Mouse (Mus musculus): ENCODE data around the gene Gm572. TPM values are rescaled to one million over a fixed set of nuclear protein-coding genes. Genes with fewer than 3 reads are reported as not detected.

Gm572 gene
- total and polyA plus RNA-seq, 3 experiments, result not detected

DNA sequence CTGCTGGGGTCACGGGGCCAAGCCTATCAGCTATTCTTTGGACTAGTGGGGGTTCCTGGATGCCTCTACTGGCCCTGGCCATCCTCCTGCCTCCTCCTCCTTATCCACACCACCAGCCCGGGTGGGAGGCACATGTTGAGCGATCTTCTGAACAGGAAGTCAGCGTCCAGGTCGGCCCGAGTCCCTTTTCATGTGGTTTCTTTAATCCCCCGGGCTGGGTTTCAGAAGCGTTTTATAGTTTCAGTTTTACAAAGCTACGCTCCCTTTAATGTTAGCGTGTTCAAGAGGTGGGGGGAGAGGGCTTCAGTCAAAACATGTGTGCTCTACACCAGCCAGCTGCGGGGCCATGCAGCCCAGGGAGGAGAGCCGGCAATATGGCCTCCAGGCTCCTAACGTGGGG is 40.4 kb downstream of the Gm572 start:
- Histone ChIP-seq H3K9ac (ENCODE audit: control insufficient read depth, low read depth, low read length, poor library complexity, severe bottlenecking) (no peak overlapping the region), H3K27me3 (ENCODE audit: control insufficient read depth in 1 of 2, insufficient read depth in 2 of 2, low read length in 2 of 2) (no peaks in the 10 kb centered on the region), H3K4me3 (ENCODE audit: control insufficient read depth in 1 of 2, insufficient read depth in 1 of 2, low read depth in 2 of 2, low read length in 2 of 2) (no peak overlapping the region), H3K79me2 (ENCODE audit: control insufficient read depth, insufficient read depth, low read length, poor library complexity) (no peaks in the 10 kb centered on the region), H3K9me3 (replicated peaks; ENCODE audit: insufficient read depth, low read length) (no peaks in the 10 kb centered on the region), H3K4me1 (ENCODE audit: control insufficient read depth in 1 of 2, insufficient read depth in 2 of 2, low read length in 2 of 2) (peaks cover 9 to 22% of the 10 kb centered on the region in 2 experiments), H3K36me3 (ENCODE audit: control insufficient read depth in 1 of 2, insufficient read depth in 2 of 2, low read length in 2 of 2) (peaks cover 0 to 10% of the 10 kb centered on the region in 2 experiments; a peak in 2 of 4 replicates), H3K27ac (ENCODE audit: control insufficient read depth, low read depth, low read length) (no peak overlapping the region)
- no peak for TF ChIP-seq GABPA (IDR thresholded peaks at IDR 0.05; ENCODE audit: low read depth, low read length)
- no peak for TF ChIP-seq MYB (IDR thresholded peaks at IDR 0.05; ENCODE audit: low read depth, low read length)
- no peak for TF ChIP-seq KAT2A (conservative IDR thresholded peaks at IDR 0.05; ENCODE audit: low read depth, low read length)
- no peak for TF ChIP-seq ZKSCAN1 (IDR thresholded peaks at IDR 0.05; ENCODE audit: low read depth, low read length)
- TF ChIP-seq BHLHE40 (IDR thresholded peaks at IDR 0.05; ENCODE audit: borderline replicate concordance, low read depth, low read length), result no peak
- no peak for TF ChIP-seq MEF2A (IDR thresholded peaks at IDR 0.05; ENCODE audit: extremely low read depth, insufficient replicate concordance, low read depth, low read length, poor library complexity, severe bottlenecking)
- no peak for TF ChIP-seq MXI1 (IDR thresholded peaks at IDR 0.05; ENCODE audit: low read depth, low read length)
- no peak for TF ChIP-seq UBTF (IDR thresholded peaks at IDR 0.05; ENCODE audit: borderline replicate concordance, insufficient read depth, low read depth, low read length)
- no peak for TF ChIP-seq USF1 (IDR thresholded peaks at IDR 0.05; ENCODE audit: low read depth, low read length)
- no peak for TF ChIP-seq SMC3 (IDR thresholded peaks at IDR 0.05; ENCODE audit: low read depth, low read length)
- no peak for TF ChIP-seq POLR2AphosphoS2 (IDR thresholded peaks at IDR 0.05; ENCODE audit: low read length)
- no peak for TF ChIP-seq RAD21 (IDR thresholded peaks at IDR 0.05; ENCODE audit: low read depth, low read length)
- TF ChIP-seq ZC3H11A (IDR thresholded peaks at IDR 0.05; ENCODE audit: low read depth, low read length), result no peak
- no peak for TF ChIP-seq GATA1 (IDR thresholded peaks at IDR 0.05; ENCODE audit: low read depth, low read length)
- no peak for TF ChIP-seq RCOR1 (IDR thresholded peaks at IDR 0.05; ENCODE audit: low read depth, low read length)
- TF ChIP-seq NELFE (IDR thresholded peaks at IDR 0.05; ENCODE audit: low read depth, low read length), result no peak
- no peak for TF ChIP-seq ETS1 (IDR thresholded peaks at IDR 0.05; ENCODE audit: low read depth, low read length)
- TF ChIP-seq ZMIZ1 (IDR thresholded peaks at IDR 0.05; ENCODE audit: low read depth, low read length), result no peak
- no peak for TF ChIP-seq CTCF (IDR thresholded peaks at IDR 0.05 in 2 of 3, conservative IDR thresholded peaks at IDR 0.05 in 1 of 3; ENCODE audit: control insufficient read depth in 1 of 3, insufficient read depth in 1 of 3, low read depth in 2 of 3, low read length in 3 of 3, poor library complexity in 1 of 3, severe bottlenecking in 1 of 3)
- no peak for DNase-seq (ENCODE audit: low read depth, low spot score)

DNA sequence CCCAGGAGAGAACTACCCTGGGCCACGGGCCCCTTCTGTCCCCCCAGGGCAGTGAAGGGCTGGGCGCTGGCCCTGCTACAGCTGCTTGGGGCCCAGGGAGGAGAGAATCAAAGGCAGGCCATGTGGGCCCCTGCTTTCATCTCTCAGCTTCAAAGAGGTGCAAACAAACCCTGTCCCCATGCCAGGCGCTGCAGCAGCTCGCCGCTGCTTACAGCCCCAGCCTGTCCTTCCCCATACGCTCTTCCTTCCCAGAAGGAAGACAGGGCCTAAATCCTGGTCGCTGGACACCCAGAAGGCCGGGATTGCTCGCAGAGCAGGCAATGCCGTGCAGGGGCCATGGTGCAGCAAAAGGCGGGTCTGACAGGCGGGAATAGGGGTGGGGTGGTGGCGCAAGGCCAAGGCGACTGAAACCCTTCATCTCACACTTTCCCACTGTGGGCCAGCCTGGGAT is 43.4 kb downstream of the Gm572 start:
- Histone ChIP-seq H3K27ac (ENCODE audit: control insufficient read depth, low read depth, low read length) (no peak overlapping the region), H3K9ac (ENCODE audit: control insufficient read depth, low read depth, low read length, poor library complexity, severe bottlenecking) (no peak overlapping the region), H3K9me3 (replicated peaks; ENCODE audit: insufficient read depth, low read length) (no peaks in the 10 kb centered on the region), H3K36me3 (ENCODE audit: control insufficient read depth in 1 of 2, insufficient read depth in 2 of 2, low read length in 2 of 2) (no peaks in the 10 kb centered on the region), H3K4me1 (ENCODE audit: control insufficient read depth in 1 of 2, insufficient read depth in 2 of 2, low read length in 2 of 2) (peaks cover 4 to 10% of the 10 kb centered on the region in 2 experiments; a peak in 3 of 4 replicates), H3K4me3 (ENCODE audit: control insufficient read depth in 1 of 2, insufficient read depth in 1 of 2, low read depth in 2 of 2, low read length in 2 of 2) (no peak overlapping the region), H3K27me3 (ENCODE audit: control insufficient read depth in 1 of 2, insufficient read depth in 2 of 2, low read length in 2 of 2) (no peaks in the 10 kb centered on the region), H3K79me2 (ENCODE audit: control insufficient read depth, insufficient read depth, low read length, poor library complexity) (no peaks in the 10 kb centered on the region)
- no peak for TF ChIP-seq ZMIZ1 (IDR thresholded peaks at IDR 0.05; ENCODE audit: low read depth, low read length)
- TF ChIP-seq TAL1 (IDR thresholded peaks at IDR 0.05; ENCODE audit: low read length), result no peak
- no peak for TF ChIP-seq JUND (IDR thresholded peaks at IDR 0.05; ENCODE audit: low read depth, low read length)
- no peak for TF ChIP-seq BHLHE40 (IDR thresholded peaks at IDR 0.05; ENCODE audit: borderline replicate concordance, low read depth, low read length)
- TF ChIP-seq USF2 (IDR thresholded peaks at IDR 0.05; ENCODE audit: borderline replicate concordance in 1 of 2, insufficient read depth in 1 of 2, low read depth in 1 of 2, low read length in 2 of 2), result no peak
- no peak for TF ChIP-seq SMC3 (IDR thresholded peaks at IDR 0.05; ENCODE audit: low read depth, low read length)
- TF ChIP-seq ZNF384 (IDR thresholded peaks at IDR 0.05; ENCODE audit: low read depth, low read length), result no peak
- TF ChIP-seq RCOR1 (IDR thresholded peaks at IDR 0.05; ENCODE audit: low read depth, low read length), result no peak
- TF ChIP-seq CHD2 (IDR thresholded peaks at IDR 0.05; ENCODE audit: low read length), result no peak
- no peak for TF ChIP-seq POLR2A (IDR thresholded peaks at IDR 0.05; ENCODE audit: control insufficient read depth in 1 of 2, insufficient read depth in 1 of 2, low read depth in 1 of 2, low read length in 2 of 2, poor library complexity in 1 of 2)
- no peak for TF ChIP-seq HCFC1 (IDR thresholded peaks at IDR 0.05; ENCODE audit: low read depth, low read length)
- TF ChIP-seq MYB (IDR thresholded peaks at IDR 0.05; ENCODE audit: low read depth, low read length), result no peak
- no peak for TF ChIP-seq MAFK (IDR thresholded peaks at IDR 0.05; ENCODE audit: borderline replicate concordance, low read depth, low read length)
- no peak for TF ChIP-seq MAZ (IDR thresholded peaks at IDR 0.05; ENCODE audit: low read depth, low read length)
- DNase-seq (ENCODE audit: low read depth, low spot score), result no peak

Data from MEL (cell line).